Mouse (Mus musculus) left cerebral cortex, postnatal 36 days (tissue): ENCODE measurements around the gene Galnt17. TPM values are rescaled to one million over a fixed set of nuclear protein-coding genes. Genes with fewer than 3 reads are reported as not detected.

Experiments used
- DNase-seq, 2 experiments: peaks; one replicate each; pipeline ENCODE4 v3.0.0; 2021 to 2022; ENCODE audit warnings: low spot score in 2 of 2, mixed read lengths in 1 of 2
- intact Hi-C: fragments of 180-260 bp; cut with DNase I; formaldehyde crosslinking; loops from one replicate; pipeline ENCODE4 v1.15.1; 2025
- total RNA-seq, 2 experiments: library from RNA; stranded (reverse); gene quantifications; 2 replicates each; pipeline ENCODE4 v1.2.3; 2021

Galnt17 gene
- total RNA-seq, 2 experiments from 2014 or later = 35.9 to 38.5 TPM

- intact Hi-C loops = no loop called here
- DNase-seq = no peak
Measured at GRCm38 (mm10) chr5:131169186-131169585, 139.1 kb downstream of the Galnt17 start.

GRCm38 (mm10) chr5:131167366-131167765 is 140.9 kb downstream of the Galnt17 start:
- intact Hi-C loops = no loop called here
- DNase-seq = no peak

GRCm38 (mm10) chr5:131165681-131166080 is 142.6 kb downstream of the Galnt17 start:
- no peak for DNase-seq
- intact Hi-C loops = no loop called here

- DNase-seq = no peak
- intact Hi-C loops = no loop called here
Measured at GRCm38 (mm10) chr5:131157866-131158265, 150.4 kb downstream of the Galnt17 start.

GRCm38 (mm10) chr5:131156323-131156722 is 152.0 kb downstream of the Galnt17 start:
- DNase-seq = no peak
- intact Hi-C loops = no loop called here

GRCm38 (mm10) chr5:131142606-131143005 is 165.7 kb downstream of the Galnt17 start:
- DNase-seq = no peak
- intact Hi-C loops = no loop called here

GRCm38 (mm10) chr5:131134809-131135208 is 173.5 kb downstream of the Galnt17 start:
- intact Hi-C loops = no loop called here
- no peak for DNase-seq

- no peak for DNase-seq
- intact Hi-C loops = no loop called here
Measured at GRCm38 (mm10) chr5:131120296-131120840, 187.9 kb downstream of the Galnt17 start.

- intact Hi-C loops = no loop called here
- no peak for DNase-seq
Measured at GRCm38 (mm10) chr5:131119896-131120295, 188.4 kb downstream of the Galnt17 start.

GRCm38 (mm10) chr5:131117391-131118040 is 190.8 kb downstream of the Galnt17 start:
- intact Hi-C loops = no loop called here
- peak in 1 of 2 experiments; percentile 15 for DNase-seq

GRCm38 (mm10) chr5:131113850-131114470 is 194.3 kb downstream of the Galnt17 start:
- DNase-seq = peak; percentile 22 to 32
- intact Hi-C loops = no loop called here

- intact Hi-C loops = no loop called here
- no peak for DNase-seq
Measured at GRCm38 (mm10) chr5:131107188-131107587, 201.1 kb downstream of the Galnt17 start.

- no peak for DNase-seq
- intact Hi-C loops = no loop called here
Measured at GRCm38 (mm10) chr5:131096824-131097223, 211.5 kb downstream of the Galnt17 start.

- intact Hi-C loops = no loop called here
- no peak for DNase-seq
Measured at GRCm38 (mm10) chr5:131095635-131096034, 212.7 kb downstream of the Galnt17 start.

- intact Hi-C loops = no loop called here
Measured at GRCm38 (mm10) chr5:131094771-131095170, 213.5 kb downstream of the Galnt17 start.

GRCm38 (mm10) chr5:131094138-131094537 is 214.2 kb downstream of the Galnt17 start:
- intact Hi-C loops = no loop called here
- no peak for DNase-seq

More at GRCm38 (mm10) chr5:131094771-131095170, 213.5 kb downstream of the Galnt17 start:
- DNase-seq = no peak

GRCm38 (mm10) chr5:131089876-131090275 is 218.4 kb downstream of the Galnt17 start:
- peak; percentile 47 to 59 for DNase-seq
- intact Hi-C loops = loop anchor here (10.0 kb wide), 1 partner anchor 165 kb away; no protein-coding TSS in a partner anchor

- DNase-seq = no peak
- intact Hi-C loops = loop anchor here (10.0 kb wide), 1 partner anchor 166 kb away; no protein-coding TSS in a partner anchor
Measured at GRCm38 (mm10) chr5:131088866-131089265, 219.4 kb downstream of the Galnt17 start.

GRCm38 (mm10) chr5:131083072-131083657 is 225.1 kb downstream of the Galnt17 start:
- intact Hi-C loops = loop anchor here (10.0 kb wide), 1 partner anchor 172 kb away; no protein-coding TSS in a partner anchor

GRCm38 (mm10) chr5:131077682-131078081 is 230.6 kb downstream of the Galnt17 start:
- intact Hi-C loops = no loop called here
- no peak for DNase-seq

More at GRCm38 (mm10) chr5:131083072-131083657, 225.1 kb downstream of the Galnt17 start:
- DNase-seq = peak; percentile 14 to 15
